Comparison of ENCODE assay signal across 8 mouse cellular contexts in genomic region chr4:118436820-118437603, GRCm38 (mm10). TPM values are rescaled to one million over a fixed set of nuclear protein-coding genes. Genes with fewer than 3 reads are reported as not detected.
DNase-seq lines count a peak whose midpoint lies in the region; ATAC-seq lines count a peak whose summit lies in the region.

Gene Cdc20, minus strand, starts transcription at chr4:118437352.

- peak; percentile 97 for ATAC-seq in common myeloid progenitor, adult 5-6 weeks (replicated peaks; ENCODE audit: low read depth, poor library complexity, severe bottlenecking)
- peak; percentile 91 for ATAC-seq in megakaryocyte progenitor cell, adult 5-6 weeks (replicated peaks; ENCODE audit: poor library complexity)

- peak; percentile 99 for DNase-seq in ZHBTc4 (ENCODE audit: low read depth, low spot score)
- DNase-seq in gastrocnemius, adult 8-10 months (ENCODE audit: low spot score in 2 of 2) = peak; percentile 67 to 76
- peak; percentile 97 for DNase-seq in induced T-regulatory cell, adult 2 months (ENCODE audit: low read depth)
- DNase-seq in left cerebral cortex, adult 9 months (ENCODE audit: low spot score in 2 of 2) = peak; percentile 84 to 91
- peak; percentile 88 for DNase-seq in right cerebral cortex, postnatal 14 days
- peak; percentile 87 to 90 for DNase-seq in urinary bladder, postnatal 36 days (ENCODE audit: low spot score in 2 of 2)

RNA-seq across cellular contexts. Expression of gene Cdc20, which starts in this region (rescaled TPM):
- 57.9 and 89.6 TPM in 2 replicates for total RNA-seq in common myeloid progenitor, adult 5-6 weeks (2017)
- under 1 TPM in 1 of 4 experiments, not detected in 3; 0.20 TPM for total RNA-seq in gastrocnemius, adult 8-10 months (2022)
- total RNA-seq in megakaryocyte progenitor cell, adult 5-6 weeks (2015) = 42.5 and 50.4 TPM in 2 replicates
- 87.4 and 89.5 TPM in 2 replicates for total RNA-seq in megakaryocyte progenitor cell, adult 5-6 weeks (2017)

Comparison
In these comparisons a context has a peak if more than half of its experiments do, and no peak if none do; other contexts are left out.
1. Peak in every context shown above with its lines: DNase-seq and ATAC-seq.
2. RNA of gene Cdc20 (total RNA-seq): 57.9 to 89.6 TPM in common myeloid progenitor, adult 5-6 weeks and 42.5 to 89.5 TPM in megakaryocyte progenitor cell, adult 5-6 weeks; 0.20 TPM in gastrocnemius, adult 8-10 months; every median in the first group is over 10 times any median in the second.
3. Peak in DNase-seq in gastrocnemius, adult 8-10 months; RNA of the gene not detected or under 1 TPM.